Mouse (Mus musculus): ENCODE measurements at regions not wholly inside any gene's neighbourhood (a gene's known extent, or its start where the extent isn't known, plus 50 kb on each side); places are given as distances from the start of the nearest gene placed in this dataset.

GRCm38 (mm10) chr7:116606255-116606654, 102.1 kb downstream of the Nucb2 start:
- TF ChIP-seq CTCF (IDR thresholded peaks at IDR 0.05; ENCODE audit: control insufficient read depth, insufficient read depth, insufficient read length) = no peak
- no peak for TF ChIP-seq MYOG (IDR thresholded peaks at IDR 0.05; ENCODE audit: control insufficient read depth, extremely low read depth, insufficient read length)
- no peak for TF ChIP-seq USF1 (IDR thresholded peaks at IDR 0.05; ENCODE audit: low read depth)

Measured in C2C12 (cell line).